Mouse (Mus musculus) lung, embryonic 15.5 days (tissue): ENCODE measurements around the gene Apbb1ip. TPM values are rescaled to one million over a fixed set of nuclear protein-coding genes. Genes with fewer than 3 reads are reported as not detected.

ENCODE experiments used
- ATAC-seq: fragments of 200-750 bp; cut with Nextera tagmentation; 2 replicates; pipeline ENCODE4 v1.8.0; 2017; ENCODE audit warnings: moderate number of reproducible peaks, borderline replicate concordance; ENCODE audit not compliant: low FRiP score, low TSS enrichment; ENCODE audit errors: extremely low read depth
- H3K27ac ChIP-seq: fragments of 300-500 bp; sonication (generic); 2 replicates; pipeline ENCODE4 v1.5.1; 2015; ENCODE audit warnings: moderate library complexity, mild to moderate bottlenecking, inconsistent platforms
- H3K27me3 ChIP-seq: fragments of 300-500 bp; sonication (generic); 2 replicates; pipeline ENCODE4 v1.6.1; 2015; ENCODE audit warnings: inconsistent platforms
- H3K36me3 ChIP-seq: fragments of 300-500 bp; sonication (generic); 2 replicates; pipeline ENCODE4 v1.6.1; 2015; ENCODE audit warnings: inconsistent platforms
- H3K4me1 ChIP-seq: fragments of 300-500 bp; sonication (generic); 2 replicates; pipeline ENCODE4 v1.6.1; 2015; ENCODE audit warnings: inconsistent platforms
- H3K4me2 ChIP-seq: fragments of 300-500 bp; sonication (generic); 2 replicates; pipeline ENCODE4 v1.6.1; 2015; ENCODE audit warnings: inconsistent platforms, mild to moderate bottlenecking, moderate library complexity
- H3K4me3 ChIP-seq: fragments of 300-500 bp; sonication (generic); 2 replicates; pipeline ENCODE4 v1.5.1; 2015; ENCODE audit warnings: mild to moderate bottlenecking, inconsistent platforms
- H3K9ac ChIP-seq: fragments of 300-500 bp; sonication (generic); 2 replicates; pipeline ENCODE4 v1.6.1; 2015; ENCODE audit warnings: inconsistent platforms
- H3K9me3 ChIP-seq: fragments of 300-500 bp; sonication (generic); 2 replicates; pipeline ENCODE4 v1.6.1; 2016; ENCODE audit warnings: inconsistent platforms
- WGBS: fragments of 180-500 bp; shearing (Covaris S2); methylation state at CpG from one replicate; pipeline ENCODE4 v1.1.7; 2015; 5-methylcytosine and 5-hydroxymethylcytosine counted together
- polyA plus RNA-seq: library from polyadenylated mRNA; unstranded; fragments of >200 nt; fragmentation: Nextera tagmentation; extraction: Ambion mirVana; gene quantifications from 2 replicates; pipeline ENCODE4 v1.2.1, GENCODE M21; 2015

The Apbb1ip gene
- polyA plus RNA-seq, 1 experiment from 2014 or later: 2.1 TPM

DNA sequence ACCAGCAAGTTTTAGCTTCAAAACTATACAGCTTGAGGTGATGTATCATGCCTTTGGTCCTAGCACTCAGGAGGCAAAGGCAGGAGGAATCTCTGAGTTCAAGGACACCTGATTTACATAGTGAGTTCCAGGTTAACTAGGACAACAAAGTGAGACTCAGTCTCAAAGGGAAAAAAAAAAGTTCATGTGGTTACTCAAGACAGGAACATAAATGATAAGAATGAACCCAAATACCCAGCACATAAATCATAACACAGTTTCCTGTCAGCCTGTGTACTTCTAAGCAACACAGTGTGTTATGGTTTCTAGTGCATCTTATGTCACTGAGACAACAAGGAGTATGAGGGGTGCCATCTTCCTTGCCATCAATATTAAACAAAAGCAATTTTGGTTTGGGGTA, 22.6 kb downstream of the Apbb1ip start:
- no peaks in the 10 kb centered on the region for H3K36me3 ChIP-seq
- no peak overlapping the region for H3K9ac ChIP-seq
- no peaks in the 10 kb centered on the region for H3K9me3 ChIP-seq
- no peak overlapping the region for H3K4me3 ChIP-seq
- H3K27ac ChIP-seq: no peak overlapping the region
- H3K4me1 ChIP-seq: no peaks in the 10 kb centered on the region
- no peak for ATAC-seq
- H3K27me3 ChIP-seq: no peaks in the 10 kb centered on the region
- H3K4me2 ChIP-seq: no peak overlapping the region

DNA sequence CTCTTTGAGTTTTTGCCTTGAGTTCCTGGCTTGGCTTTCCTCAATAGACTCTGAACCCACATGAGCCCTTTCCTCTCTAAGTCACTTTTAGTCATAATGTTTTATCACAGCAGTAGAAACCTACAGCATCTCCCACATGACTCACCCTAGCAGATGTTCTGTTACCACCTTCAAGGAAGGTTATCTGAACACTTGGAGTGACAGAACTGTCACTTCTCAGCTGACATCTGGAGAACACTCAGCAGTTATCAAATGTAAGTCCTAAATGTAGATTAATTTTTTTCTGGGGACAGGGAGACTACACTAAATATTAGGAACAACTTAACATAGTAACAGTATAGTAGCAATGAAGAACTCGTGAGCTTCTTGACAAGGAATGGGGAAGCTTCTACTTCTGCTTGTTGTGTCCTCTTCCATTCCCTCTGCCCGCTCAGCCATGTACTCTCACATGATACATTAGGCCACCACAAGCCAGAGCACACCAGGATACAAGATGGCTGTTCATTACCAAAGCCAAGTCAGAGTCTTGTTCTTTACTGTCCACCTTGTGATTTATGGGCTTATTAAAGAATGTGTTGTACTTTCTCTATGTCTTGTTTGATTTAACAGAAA, 25.6 kb downstream of the Apbb1ip start:
- ATAC-seq: no peak
- H3K9me3 ChIP-seq: no peaks in the 10 kb centered on the region
- H3K27me3 ChIP-seq: no peaks in the 10 kb centered on the region
- WGBS: 72% methylated on average over 2 of the region's 2 CpGs
- H3K9ac ChIP-seq: no peak overlapping the region
- no peak overlapping the region for H3K4me2 ChIP-seq
- no peaks in the 10 kb centered on the region for H3K36me3 ChIP-seq
- no peaks in the 10 kb centered on the region for H3K4me1 ChIP-seq
- no peak overlapping the region for H3K27ac ChIP-seq
- H3K4me3 ChIP-seq: no peak overlapping the region

DNA sequence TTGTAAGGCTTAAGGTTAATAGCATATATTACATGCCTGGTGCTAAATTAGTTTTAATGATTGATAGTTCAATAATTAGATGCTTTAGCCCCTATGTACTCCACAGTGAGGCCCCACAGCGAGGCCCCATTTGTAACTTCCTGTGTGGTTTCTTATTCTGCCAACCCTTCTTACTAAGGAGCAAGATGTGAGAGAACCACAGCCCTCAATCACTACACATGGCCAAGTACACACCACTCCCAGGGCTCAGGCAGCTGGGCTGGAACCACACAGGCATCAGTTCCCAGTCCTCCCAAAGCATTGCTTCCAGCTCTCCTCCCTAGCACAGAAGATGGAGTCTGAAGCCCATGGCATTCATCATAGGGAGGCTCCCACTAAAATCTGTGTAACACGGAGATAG, 31.7 kb downstream of the Apbb1ip start:
- H3K4me2 ChIP-seq: no peak overlapping the region
- H3K4me1 ChIP-seq: no peaks in the 10 kb centered on the region
- no peaks in the 10 kb centered on the region for H3K27me3 ChIP-seq
- ATAC-seq: no peak
- H3K4me3 ChIP-seq: no peak overlapping the region
- WGBS: 71% methylated on average over 2 of the region's 2 CpGs
- H3K9ac ChIP-seq: no peak overlapping the region
- no peaks in the 10 kb centered on the region for H3K9me3 ChIP-seq
- no peak overlapping the region for H3K27ac ChIP-seq
- H3K36me3 ChIP-seq: no peaks in the 10 kb centered on the region

DNA sequence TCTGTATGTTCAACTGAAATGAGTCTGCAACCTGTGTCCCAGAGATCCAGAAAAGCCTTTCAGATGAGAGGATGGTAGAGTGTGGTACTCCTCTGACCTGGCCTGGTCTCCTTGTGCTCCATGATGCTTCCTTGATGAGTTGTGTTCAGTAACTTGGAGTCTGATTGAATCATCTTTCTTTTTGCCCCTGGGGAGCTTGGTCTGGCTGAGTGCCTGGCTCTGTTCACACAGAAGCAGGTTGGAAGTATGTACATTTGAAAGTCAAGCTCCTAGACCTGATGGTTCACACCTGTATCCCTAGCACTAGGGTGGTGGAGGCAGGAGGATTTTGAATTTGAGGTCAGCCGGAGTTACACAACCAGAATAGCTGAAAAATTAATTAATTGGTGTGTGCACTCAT, 32.7 kb downstream of the Apbb1ip start:
- Histone ChIP-seq H3K9me3 (no peaks in the 10 kb centered on the region), H3K27me3 (no peaks in the 10 kb centered on the region), H3K4me1 (no peaks in the 10 kb centered on the region), H3K9ac (no peak overlapping the region), H3K4me2 (no peak overlapping the region), H3K27ac (no peak overlapping the region), H3K36me3 (no peaks in the 10 kb centered on the region), H3K4me3 (no peak overlapping the region)
- 74% methylated on average over 1 of the region's 1 CpGs for WGBS
- ATAC-seq: no peak

DNA sequence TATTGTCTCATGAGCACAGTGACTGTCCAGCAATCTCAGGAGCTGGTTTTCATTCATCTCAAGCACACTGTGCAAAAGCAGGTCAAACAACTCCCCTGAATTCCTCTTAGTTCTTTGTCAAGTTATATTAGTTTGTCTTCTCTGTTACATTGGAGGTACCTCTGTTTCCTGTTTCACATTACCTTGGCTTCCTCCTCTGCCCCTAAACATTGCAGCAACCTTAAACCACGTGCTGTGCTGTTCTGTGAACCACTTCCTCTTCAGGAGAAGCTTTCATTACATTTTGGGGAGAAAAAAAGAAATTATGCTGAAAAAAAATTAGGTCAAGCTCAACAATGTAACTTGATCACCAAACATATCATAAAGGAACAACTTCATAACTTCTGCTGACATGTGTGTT, 33.4 kb downstream of the Apbb1ip start:
- no peaks in the 10 kb centered on the region for H3K36me3 ChIP-seq
- no peaks in the 10 kb centered on the region for H3K4me1 ChIP-seq
- H3K9me3 ChIP-seq: no peaks in the 10 kb centered on the region
- no peak overlapping the region for H3K9ac ChIP-seq
- no peaks in the 10 kb centered on the region for H3K27me3 ChIP-seq
- no peak for ATAC-seq
- H3K4me3 ChIP-seq: no peak overlapping the region
- no peak overlapping the region for H3K27ac ChIP-seq
- WGBS: 23% methylated on average over 1 of the region's 1 CpGs
- H3K4me2 ChIP-seq: no peak overlapping the region

DNA sequence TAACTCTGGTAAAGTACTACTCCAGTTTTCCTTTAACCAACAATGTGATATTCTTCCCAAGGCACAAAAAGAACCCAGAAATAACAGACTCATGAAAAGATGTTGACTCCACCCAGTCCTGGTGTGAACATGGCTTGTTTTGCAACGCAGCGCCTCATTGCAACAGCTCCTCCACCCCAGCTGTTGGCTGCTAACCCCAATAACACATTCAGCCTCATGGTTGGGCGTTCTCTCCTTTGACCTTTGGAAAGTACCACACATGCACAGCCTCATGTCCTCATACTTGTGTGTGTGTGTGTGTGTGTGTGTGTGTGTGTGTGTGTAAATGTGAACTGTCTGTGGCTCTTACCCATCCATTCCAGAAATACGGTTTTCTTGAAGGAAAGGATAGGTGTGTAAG, 37.0 kb downstream of the Apbb1ip start:
- Histone ChIP-seq H3K4me2 (no peak overlapping the region), H3K27me3 (no peaks in the 10 kb centered on the region), H3K36me3 (no peaks in the 10 kb centered on the region), H3K4me1 (no peaks in the 10 kb centered on the region), H3K4me3 (no peak overlapping the region), H3K9me3 (no peaks in the 10 kb centered on the region), H3K27ac (no peak overlapping the region), H3K9ac (no peak overlapping the region)
- no peak for ATAC-seq
- 84% methylated on average over 4 of the region's 4 CpGs for WGBS

DNA sequence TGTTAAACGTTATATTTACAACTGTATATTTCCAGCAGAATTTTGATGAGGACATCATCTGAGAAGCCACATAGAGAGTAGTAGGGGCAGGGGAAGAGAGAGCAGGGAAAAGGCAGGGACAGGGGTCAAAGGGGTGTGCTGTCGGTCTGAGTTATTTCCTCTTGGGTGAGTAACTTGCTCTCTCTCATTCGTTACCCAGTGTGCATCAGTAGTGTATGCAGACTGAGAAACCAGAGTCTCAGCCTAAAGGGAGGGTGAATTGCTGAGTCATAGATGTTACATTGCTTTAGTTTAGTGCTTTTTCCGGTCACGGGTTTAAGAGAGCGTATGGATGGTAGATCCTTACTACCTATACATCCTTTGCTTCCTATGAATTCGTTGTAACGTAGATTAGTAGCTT, 37.6 kb downstream of the Apbb1ip start:
- Histone ChIP-seq H3K9me3 (no peaks in the 10 kb centered on the region), H3K27ac (no peak overlapping the region), H3K4me1 (no peaks in the 10 kb centered on the region), H3K27me3 (no peaks in the 10 kb centered on the region), H3K4me2 (no peak overlapping the region), H3K9ac (no peak overlapping the region), H3K4me3 (no peak overlapping the region), H3K36me3 (no peaks in the 10 kb centered on the region)
- WGBS: 76% methylated on average over 8 of the region's 8 CpGs
- ATAC-seq: no peak

DNA sequence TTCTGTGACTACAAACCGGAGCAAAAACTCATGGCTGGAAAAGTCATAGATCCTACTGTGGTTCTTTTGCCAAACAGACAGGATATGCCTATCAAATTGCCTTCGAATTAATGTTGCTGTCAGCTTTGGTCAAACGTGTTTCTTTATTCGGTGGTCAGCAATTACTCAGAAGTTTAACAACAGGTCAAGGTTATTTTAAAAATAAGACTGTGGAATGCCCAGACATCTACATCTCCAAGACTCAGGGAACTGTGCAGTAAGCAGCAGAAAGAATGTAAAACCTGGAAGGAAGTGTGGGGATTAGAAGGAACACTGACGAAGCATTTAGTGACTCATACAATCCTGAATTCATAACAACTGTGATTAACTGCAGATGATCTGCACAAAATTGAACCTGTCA, 40.0 kb downstream of the Apbb1ip start:
- no peak overlapping the region for H3K4me2 ChIP-seq
- 68% methylated on average over 5 of the region's 5 CpGs for WGBS
- no peaks in the 10 kb centered on the region for H3K36me3 ChIP-seq
- ATAC-seq: no peak
- H3K27ac ChIP-seq: no peak overlapping the region
- H3K4me1 ChIP-seq: no peaks in the 10 kb centered on the region
- no peaks in the 10 kb centered on the region for H3K27me3 ChIP-seq
- H3K9me3 ChIP-seq: no peaks in the 10 kb centered on the region
- no peak overlapping the region for H3K4me3 ChIP-seq
- H3K9ac ChIP-seq: no peak overlapping the region

DNA sequence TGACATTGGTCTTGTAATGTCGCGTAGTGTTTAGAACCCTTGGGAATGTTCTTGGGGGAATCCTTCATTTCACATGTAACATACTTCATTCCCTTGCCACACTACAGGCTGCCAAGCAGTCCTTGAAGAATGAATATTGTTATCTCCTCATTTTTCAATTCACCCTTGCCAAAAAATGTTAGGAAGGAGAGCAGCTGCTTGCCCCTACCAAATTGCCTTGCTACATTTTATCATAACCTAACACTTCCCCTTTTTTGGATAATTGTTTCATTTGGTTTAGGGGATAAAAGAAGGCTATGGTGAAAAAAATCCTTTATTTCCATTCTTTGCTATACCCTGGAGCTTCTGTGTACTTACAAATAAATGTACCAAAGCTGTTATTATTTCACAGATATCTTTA, 41.8 kb downstream of the Apbb1ip start:
- WGBS: 95% methylated on average over 2 of the region's 2 CpGs
- H3K36me3 ChIP-seq: no peaks in the 10 kb centered on the region
- H3K27me3 ChIP-seq: no peaks in the 10 kb centered on the region
- no peaks in the 10 kb centered on the region for H3K9me3 ChIP-seq
- no peak overlapping the region for H3K27ac ChIP-seq
- no peak overlapping the region for H3K4me2 ChIP-seq
- ATAC-seq: no peak
- H3K4me3 ChIP-seq: no peak overlapping the region
- no peaks in the 10 kb centered on the region for H3K4me1 ChIP-seq
- no peak overlapping the region for H3K9ac ChIP-seq

DNA sequence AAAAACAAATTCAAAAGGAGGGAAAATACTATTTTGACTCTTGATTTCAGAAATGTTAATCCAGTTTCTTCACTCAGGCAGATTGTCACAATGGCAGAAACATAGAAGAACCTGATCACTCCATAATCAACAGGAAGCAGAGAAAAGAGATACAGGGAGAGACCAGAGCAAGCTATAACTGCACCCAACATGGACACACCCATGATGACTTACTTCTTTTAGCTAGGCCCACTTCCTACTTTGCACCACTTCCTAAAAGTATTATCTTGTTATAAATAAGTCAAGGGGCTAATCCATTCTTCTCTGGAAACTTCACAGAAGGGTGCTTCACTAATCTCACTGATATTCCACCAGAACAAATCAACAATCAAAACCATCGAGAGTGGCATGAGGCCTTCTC, 42.3 kb downstream of the Apbb1ip start:
- no peak overlapping the region for H3K27ac ChIP-seq
- no peaks in the 10 kb centered on the region for H3K36me3 ChIP-seq
- no peaks in the 10 kb centered on the region for H3K27me3 ChIP-seq
- no peaks in the 10 kb centered on the region for H3K9me3 ChIP-seq
- ATAC-seq: no peak
- no peaks in the 10 kb centered on the region for H3K4me1 ChIP-seq
- no peak overlapping the region for H3K4me3 ChIP-seq
- no peak overlapping the region for H3K9ac ChIP-seq
- H3K4me2 ChIP-seq: no peak overlapping the region
- WGBS: 41% methylated on average over 1 of the region's 1 CpGs

DNA sequence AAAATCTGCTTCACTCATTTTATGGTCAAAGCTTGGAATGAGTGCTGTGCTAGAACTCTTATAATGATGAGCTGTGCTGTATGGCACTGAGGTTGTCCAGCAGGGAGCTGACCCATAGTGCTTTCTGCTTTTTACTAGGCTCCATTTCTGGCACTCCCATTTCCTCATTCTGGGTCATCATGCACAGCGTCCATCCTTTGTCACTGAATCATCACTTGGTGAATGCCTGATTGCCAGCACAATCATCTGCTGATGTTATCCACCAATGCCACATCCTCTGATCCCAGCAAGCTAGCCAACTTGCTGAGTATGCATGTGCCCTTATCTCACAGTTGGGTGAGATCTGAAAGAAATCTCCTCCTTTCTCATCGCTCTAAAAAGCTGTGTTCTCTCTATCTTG, 48.4 kb downstream of the Apbb1ip start:
- Histone ChIP-seq H3K4me1 (no peaks in the 10 kb centered on the region), H3K27ac (no peak overlapping the region), H3K36me3 (no peaks in the 10 kb centered on the region), H3K9ac (no peak overlapping the region), H3K9me3 (no peaks in the 10 kb centered on the region), H3K4me3 (no peak overlapping the region), H3K4me2 (no peak overlapping the region), H3K27me3 (no peaks in the 10 kb centered on the region)
- 71% methylated on average over 2 of the region's 2 CpGs for WGBS
- no peak for ATAC-seq

DNA sequence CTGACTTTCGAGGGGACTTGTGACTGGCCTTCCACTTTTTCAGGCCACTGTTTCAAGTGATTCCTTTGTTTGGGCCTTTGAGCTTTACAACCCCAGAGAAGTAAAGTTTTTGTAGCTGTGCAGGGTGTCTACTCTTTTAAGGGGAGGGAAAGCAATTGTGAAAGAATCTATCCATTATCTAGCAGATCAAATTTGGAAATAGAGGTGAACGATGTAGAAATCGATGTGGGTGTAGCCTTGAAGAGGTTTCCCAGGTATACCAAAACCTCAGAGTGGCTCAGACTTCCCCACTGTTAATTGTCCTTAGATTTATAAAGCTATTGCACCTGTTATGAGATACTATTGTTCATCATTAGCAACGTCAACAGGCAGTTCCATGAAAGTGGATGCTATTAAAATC, 71.6 kb downstream of the Apbb1ip start:
- Histone ChIP-seq H3K4me1 (no peaks in the 10 kb centered on the region), H3K36me3 (no peaks in the 10 kb centered on the region), H3K27me3 (no peaks in the 10 kb centered on the region), H3K9ac (no peak overlapping the region), H3K4me3 (no peak overlapping the region), H3K9me3 (no peaks in the 10 kb centered on the region), H3K4me2 (no peak overlapping the region), H3K27ac (no peak overlapping the region)
- WGBS: 77% methylated on average over 4 of the region's 4 CpGs
- no peak for ATAC-seq

DNA sequence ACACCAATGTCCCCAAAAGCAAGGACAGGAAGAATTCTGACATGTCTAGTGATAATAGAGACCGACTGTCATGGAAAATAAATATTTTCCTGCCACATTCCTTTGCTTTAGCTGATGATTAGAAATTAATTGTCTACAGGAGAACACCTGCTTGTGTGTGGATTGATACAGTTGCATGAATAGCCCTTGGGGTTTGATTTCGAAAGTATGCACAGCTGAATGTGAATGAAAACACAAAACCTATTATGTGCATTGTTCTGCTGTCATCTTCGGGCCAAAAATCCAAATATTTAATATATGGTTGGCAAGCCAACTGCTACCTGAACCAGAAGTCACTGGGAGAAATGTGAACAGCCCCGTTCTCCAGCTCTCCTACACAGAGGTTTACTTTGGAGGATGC, 78.0 kb downstream of the Apbb1ip start:
- Histone ChIP-seq H3K9me3 (no peaks in the 10 kb centered on the region), H3K9ac (no peak overlapping the region), H3K36me3 (no peaks in the 10 kb centered on the region), H3K4me3 (no peak overlapping the region), H3K27ac (no peak overlapping the region), H3K4me1 (no peaks in the 10 kb centered on the region), H3K4me2 (no peak overlapping the region), H3K27me3 (no peaks in the 10 kb centered on the region)
- no peak for ATAC-seq
- 62% methylated on average over 4 of the region's 4 CpGs for WGBS
